Mouse (Mus musculus) layer of hippocampus, adult 18-20 months (tissue): Measurements from ENCODE around the gene Fcgrt. TPM values are rescaled to one million over a fixed set of nuclear protein-coding genes. Genes with fewer than 3 reads are reported as not detected.
A peak's percentile ranks its signal among the peaks of the same experiment; 100 is the strongest.
"Not testable (repeated sequence)": the region's sequence is repeated elsewhere in the genome, so short reads cannot be mapped to it uniquely, and the experiment has no call there.

ENCODE experiments used
- DNase-seq, 2 experiments: peaks; one replicate each; pipeline ENCODE4 v3.0.0; 2022; ENCODE audit warnings: low spot score in 2 of 2
- total RNA-seq, 2 experiments: library from RNA; stranded (reverse); gene quantifications; 2 replicates each; pipeline ENCODE4 v1.2.3; 2021

Fcgrt gene
- total RNA-seq, 2 experiments from 2014 or later, result 14.8 to 18.7 TPM

DNA sequence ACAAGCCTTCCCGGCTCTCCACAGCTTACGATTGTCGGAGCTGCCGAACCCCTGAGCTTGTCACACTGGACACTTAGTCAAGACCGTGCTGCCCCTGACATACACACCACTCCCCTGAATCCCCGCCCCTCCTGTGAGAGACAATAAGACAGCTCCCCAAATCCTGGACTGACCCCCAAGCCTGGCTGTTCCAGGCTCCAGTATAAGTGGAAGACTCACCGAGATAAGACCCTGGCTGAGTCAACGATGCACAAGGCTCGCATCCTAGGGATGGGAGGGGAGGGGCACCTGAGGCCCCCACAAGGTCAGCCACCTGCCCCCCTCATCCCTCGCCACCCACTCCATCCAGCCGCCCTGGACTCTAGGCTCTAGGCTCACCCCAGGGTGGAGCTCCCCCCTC lies 28.2 kb upstream of the Fcgrt start:
- DNase-seq, result no peak

DNA sequence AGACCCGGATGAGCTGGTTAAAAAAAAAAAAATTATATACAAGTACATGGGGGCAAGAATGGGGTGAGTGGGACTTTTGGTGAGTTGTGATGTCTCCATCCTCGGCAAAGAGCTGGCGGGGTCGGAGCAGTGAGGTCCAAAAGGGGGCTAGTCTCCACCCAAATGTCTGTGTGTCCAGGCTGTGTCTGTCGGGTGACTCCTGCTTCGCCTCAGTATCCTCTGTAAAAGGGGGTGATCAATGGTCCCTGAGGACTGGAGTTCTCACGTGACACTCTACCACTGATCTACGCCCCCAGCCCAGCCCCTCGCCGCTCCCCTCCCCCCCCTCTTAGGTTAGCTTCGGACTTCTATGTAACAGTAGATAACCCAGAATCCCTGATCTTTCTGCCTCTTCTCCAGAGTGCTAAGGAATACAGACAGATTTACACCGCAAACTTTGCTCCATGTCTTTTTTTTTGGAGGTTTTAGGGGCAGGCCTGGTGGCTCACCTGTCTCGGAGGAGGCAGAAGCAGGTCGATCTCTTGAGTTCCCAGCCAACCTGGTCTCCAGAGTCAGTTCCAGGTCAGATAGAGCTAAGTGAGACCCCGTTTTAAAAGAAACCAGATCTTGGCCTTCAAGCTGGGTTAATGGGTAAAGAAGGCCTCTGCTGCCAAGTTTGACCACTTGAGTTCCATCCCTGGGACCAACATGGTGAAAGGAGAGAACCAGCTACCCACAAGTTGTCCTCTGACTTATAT lies 26.3 kb upstream of the Fcgrt start:
- no peak for DNase-seq

- no peak for DNase-seq
Measured at GRCm38 (mm10) chr7:45129318-45129717, 25.7 kb upstream of the Fcgrt start.

DNA sequence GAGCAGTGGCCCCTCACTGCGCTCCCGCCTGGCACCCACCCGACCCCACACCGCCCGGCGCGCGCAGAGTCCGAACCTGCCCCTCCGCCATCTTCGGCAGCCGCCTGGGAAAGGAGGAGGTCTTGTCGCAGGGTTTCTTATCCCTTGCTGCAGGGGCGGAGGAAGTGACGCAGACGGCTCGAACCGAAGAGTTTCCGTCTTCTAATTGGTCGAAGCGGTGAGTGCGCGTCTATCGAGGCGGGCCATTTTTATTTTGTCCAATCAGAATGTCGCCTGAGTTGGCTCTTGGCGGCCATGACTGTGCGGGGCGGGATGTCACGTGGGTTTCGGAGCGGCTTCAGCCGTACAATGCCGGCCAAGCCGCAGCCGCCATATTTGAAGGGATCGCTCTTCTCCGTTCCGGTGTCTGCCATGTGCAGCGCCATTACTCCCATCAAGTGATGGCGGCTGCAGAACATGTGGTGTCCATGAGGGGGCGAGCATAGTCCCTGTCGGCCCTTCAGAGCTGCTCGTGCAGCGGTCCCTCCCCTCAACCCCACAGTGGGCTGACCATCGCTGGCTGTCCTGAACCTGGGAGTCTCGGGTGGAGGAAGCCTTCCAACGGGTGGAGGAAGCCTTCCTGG lies 25.1 kb upstream of the Fcgrt start, which contains the start of gene Rpl13a:
TSS of gene Rpl13a (minus strand) at position 138 of the 623 bp plus-strand sequence.
- peak; percentile 99 to 100 for DNase-seq

DNA sequence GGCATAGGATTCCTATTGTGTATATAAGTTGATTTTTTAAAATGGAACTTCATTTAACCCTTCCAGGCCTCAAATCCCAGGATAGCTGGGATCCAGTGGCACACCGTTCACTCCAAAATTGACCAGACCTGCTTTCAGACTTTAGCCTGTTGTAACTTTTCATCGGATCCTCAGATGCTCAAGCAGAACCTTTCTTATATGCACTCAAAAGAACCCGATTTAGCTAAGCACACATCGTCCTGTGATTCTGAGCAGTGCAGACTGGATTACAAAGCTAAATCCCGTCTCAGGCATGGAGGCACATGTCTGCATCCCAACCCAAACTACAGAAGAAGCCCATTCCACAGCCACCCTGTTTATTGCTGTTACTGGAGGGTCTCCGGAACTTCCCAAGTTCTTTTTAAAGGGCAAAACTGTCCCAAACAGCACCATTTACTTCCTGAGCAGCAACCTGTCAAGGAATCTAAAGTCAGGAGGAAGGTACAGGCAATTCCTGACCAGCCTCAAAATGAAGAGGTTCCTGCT lies 24.1 kb upstream of the Fcgrt start:
- DNase-seq, result no peak

GRCm38 (mm10) chr7:45126844-45127699 lies 23.4 kb upstream of the Fcgrt start:
- DNase-seq, result no peak

DNA sequence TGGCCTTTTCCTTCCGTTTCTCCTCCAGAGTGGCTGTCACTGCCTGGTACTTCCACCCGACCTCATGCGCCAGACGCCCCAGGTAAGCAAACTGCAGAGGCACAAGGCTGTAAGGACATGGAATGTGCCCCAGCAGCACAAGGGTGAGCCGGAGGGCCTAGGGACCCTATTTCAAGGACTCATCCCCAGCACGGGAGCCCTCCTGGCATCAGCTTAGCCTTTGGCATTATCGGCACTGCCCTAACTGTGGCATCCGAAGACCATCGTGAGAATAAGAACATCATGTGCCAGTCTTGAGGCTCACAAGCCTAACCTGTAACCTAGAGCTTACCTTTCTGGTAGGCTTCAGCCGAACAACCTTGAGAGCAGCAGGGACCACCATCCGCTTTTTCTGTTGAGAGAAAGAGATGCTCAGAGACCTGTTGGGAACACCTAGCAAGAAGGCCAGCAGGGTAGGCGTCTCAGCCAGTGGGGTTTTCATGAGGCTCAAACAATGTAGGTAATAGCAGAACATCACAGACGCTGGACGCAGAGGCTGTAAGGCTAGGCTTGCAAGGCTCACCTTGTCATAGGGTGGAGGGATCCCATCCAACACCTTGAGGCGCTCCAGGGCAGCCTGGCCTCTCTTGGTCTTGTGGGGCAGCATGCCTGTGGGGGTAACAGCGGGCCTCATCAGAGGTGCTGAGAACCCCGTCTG lies 22.6 kb upstream of the Fcgrt start:
- DNase-seq, result no peak

DNA sequence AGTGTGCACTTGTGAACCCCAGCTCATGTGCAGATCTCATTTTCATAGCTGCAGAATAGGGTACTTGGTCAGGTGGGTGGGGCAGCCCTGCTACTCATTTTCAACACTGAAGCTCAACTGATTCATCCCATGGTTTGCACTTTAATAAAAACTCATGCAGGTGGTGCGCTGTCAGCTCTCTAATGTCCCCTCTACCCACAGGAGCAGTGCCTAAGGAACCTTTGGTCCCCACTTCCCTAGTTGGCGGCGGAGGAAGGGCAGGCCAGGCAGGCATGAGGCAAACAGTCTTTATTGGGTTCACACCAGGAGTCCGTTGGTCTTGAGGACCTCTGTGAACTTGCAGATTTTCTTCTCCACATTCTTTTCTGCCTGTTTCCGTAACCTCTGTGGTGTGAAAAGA lies 22.0 kb upstream of the Fcgrt start:
- DNase-seq, result not testable (repeated sequence)

DNA sequence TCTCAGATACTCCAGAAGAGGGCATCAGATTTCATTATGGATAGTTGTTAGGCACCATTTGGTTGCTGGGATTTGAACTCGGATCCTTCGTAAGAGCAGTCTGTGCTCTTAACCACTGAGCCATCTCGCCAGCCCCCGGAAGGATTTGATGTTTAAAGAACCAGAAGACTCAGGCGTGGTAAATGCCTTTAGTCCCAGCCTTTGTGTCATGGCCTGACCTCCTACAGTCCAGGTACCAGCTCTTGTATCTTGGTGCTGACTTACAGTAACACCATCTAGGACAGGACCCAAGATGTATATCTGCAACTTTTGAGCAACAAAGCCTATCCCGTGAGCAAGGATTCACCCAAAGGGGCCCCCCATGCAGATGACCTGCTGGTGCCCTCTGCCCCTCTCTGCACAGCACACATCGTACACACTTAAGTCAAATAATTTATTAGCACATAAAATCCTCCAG lies 21.5 kb upstream of the Fcgrt start:
- no peak for DNase-seq

- DNase-seq, result peak; percentile 98 to 99
Measured at GRCm38 (mm10) chr7:45124224-45125143, 20.8 kb upstream of the Fcgrt start, which contains the start of gene Rps11. Gene Rps11, minus strand, starts transcription at chr7:45124439.

DNA sequence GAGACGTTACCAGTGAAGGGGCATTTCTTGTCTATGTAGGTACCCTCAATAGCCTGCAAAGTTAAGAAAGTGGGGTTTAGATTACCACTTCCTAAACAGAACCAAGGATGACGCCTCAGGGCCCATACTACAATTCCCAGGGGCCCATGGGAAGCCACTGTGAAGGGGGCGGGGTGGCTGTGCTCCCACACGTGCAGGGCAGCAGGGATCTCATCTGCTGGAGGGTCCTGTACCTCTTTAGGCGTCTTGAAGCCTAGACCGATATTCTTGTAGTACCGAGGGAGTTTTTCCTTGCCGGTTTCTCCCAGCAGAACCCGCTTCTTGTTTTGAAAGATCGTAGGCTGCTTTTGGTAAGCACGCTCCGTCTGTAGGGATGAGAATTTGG lies 19.5 kb upstream of the Fcgrt start:
- no peak for DNase-seq

DNA sequence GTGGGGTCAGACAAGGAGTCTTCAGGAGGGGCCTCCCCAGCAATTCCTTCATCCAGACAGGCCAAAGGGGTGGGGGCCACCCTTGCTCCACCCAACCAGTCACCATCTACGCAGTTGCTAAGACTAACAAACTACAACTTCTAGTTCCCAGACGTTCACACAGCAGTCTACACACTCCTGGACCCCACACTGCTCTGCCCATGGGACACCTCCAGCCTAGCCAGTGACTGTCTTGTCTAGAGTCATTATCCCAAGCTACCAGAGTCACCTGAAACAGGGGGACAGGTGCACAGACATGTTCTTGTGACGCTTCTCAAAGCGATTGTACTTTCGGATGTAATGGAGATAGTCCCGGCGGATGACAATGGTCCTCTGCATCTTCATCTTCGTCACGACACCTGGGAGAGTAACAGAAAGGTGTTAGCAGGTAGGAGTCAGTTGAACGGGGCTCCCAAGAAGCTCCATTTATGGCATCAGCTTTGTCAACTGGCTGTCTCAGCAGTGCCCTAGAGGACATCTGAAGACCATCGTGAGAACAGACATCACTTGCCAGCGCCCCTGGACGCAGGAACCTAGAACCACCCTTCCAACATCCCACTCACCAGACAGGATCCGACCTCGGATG lies 19.0 kb upstream of the Fcgrt start:
- no peak for DNase-seq

DNA sequence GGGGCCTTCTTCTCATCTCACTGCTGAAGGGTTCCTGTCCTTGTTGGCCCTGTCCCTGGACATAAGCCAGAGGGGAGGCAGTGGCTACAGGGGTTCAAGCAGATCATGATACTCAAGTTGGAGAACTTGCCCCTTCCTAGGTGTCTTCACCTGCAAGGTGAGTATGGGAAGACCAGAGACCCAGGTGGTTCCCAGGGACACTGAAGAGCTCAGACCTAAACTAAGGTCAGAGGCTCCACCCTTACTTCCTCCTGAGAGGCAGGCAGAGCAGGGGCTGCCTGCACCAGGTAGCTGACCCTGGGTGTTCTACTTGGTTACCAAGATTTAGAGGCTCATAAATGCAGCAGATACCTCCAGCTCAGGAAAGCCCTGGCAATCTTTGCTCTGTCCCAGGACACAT lies 18.3 kb upstream of the Fcgrt start:
- no peak for DNase-seq

DNA sequence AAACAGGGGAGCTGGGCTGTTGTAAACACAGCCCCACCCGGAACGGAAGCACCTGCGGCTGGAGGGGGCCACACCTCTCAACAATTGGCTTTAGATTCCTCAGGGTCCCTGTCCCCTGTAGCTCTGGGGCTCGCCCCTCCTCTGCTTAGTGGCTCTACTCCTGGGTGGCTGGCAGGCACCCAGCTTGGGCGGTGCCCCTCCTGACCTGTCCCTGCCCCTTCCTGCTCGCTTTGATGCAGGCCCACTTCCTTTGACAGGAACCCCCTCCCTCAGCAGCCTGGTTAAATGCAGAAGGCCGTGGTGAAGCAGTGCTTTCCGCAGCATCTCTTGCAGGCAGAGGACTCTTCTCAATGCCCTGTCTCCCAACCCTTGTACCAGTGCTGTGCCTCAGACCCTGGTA lies 17.8 kb upstream of the Fcgrt start:
- DNase-seq, result no peak

DNA sequence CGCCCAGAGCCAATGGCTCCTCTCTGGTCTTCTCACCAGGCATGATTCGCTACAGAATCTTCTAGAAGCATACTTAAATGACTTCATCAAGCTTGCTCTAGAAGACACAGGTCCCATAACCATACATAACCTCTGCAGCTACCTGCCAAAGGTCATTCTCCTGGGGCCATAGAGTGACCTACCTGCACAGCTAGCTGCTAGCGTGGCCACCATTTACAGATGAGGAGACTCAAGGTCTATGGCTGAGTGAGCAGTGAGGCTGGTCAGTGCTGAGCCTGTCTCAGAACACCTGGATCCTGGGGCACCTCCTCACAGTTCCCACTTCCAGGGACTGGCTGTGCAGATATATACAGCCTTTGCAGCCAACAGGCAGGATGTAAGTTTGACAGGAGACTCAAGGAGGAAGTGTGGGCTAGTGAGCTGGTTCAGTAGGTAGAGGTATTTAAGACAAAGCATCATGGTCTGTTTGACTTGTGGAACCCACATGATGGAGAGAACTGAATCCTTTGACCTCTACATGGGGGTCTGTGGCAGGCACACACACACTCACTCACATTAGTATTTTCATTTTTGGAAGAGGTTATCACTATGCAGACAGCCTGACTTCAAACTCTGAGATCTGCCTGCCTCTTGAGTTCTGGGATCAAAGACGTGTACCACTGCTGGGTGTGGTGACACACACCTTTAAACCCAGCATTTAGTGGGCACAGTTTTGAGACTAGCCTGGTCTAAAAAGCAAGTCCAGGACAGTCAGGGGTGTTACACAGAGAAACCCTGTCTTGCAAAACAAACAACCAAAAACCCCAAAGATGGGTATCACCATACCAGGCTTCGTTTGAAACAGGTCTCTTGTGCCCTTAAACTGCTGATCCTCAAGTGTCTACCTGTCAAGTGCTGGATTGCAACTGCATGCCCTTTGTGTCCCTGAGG lies 16.4 kb upstream of the Fcgrt start:
- DNase-seq, result no peak

- no peak for DNase-seq
Measured at GRCm38 (mm10) chr7:45118336-45118735, 14.7 kb upstream of the Fcgrt start.

- no peak for DNase-seq
Measured at GRCm38 (mm10) chr7:45117566-45117965, 13.9 kb upstream of the Fcgrt start.

DNA sequence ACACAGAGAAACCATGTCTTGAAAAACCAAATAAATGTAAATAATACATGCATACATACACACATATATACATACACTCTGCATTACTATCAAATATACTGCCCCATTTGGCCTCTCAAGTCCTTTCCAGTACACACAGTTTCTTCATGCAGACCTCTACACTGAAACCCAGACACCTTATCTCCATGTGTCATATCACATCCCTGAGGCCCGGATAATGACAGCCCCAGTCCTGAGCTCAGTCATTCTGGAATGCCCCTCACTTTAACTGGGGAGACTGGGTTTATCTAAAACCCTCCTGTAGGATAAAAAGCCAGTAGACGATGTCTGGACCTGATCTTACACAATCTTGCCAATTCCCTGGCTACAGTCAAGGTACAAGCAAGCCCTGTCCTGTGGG lies 9.8 kb upstream of the Fcgrt start:
- no peak for DNase-seq
